Mouse (Mus musculus) liver, adult 2 months (tissue): Measurements from ENCODE around the gene Egfl7.

Experiments used
- CTCF ChIP-seq: fragments of 200-500 bp; IDR thresholded peaks from 2 replicates; pipeline ENCODE4 v1.5.1; 2011; ENCODE audit warnings: low read depth, low read length, control low read depth
- POLR2A ChIP-seq: fragments of 200-500 bp; IDR thresholded peaks from 2 replicates; pipeline ENCODE4 v1.6.1; 2011; ENCODE audit warnings: low read length, control low read depth; ENCODE audit not compliant: insufficient read depth; ENCODE audit errors: extremely low read depth

- TF ChIP-seq CTCF: no peak
- TF ChIP-seq POLR2A: no peak
These were observed 5.9 kb downstream of the Egfl7 start for GRCm38 (mm10) chr2:26585713-26586112.
